Mouse (Mus musculus) heart, embryonic 15.5 days (tissue): ENCODE results near the gene Gm7271. TPM values are rescaled to one million over a fixed set of nuclear protein-coding genes. Genes with fewer than 3 reads are reported as not detected.

ENCODE experiments used
- ATAC-seq: fragments of 200-750 bp; cut with Nextera tagmentation; replicated peaks from 2 replicates; pipeline ENCODE4 v1.8.0; 2017; ENCODE audit warnings: low read depth, moderate TSS enrichment; ENCODE audit not compliant: insufficient number of reproducible peaks, insufficient read depth, low FRiP score
- H3K27ac ChIP-seq: fragments of 300-500 bp; sonication (generic); 2 replicates; pipeline ENCODE4 v1.5.1; 2015; ENCODE audit warnings: mild to moderate bottlenecking, inconsistent platforms
- H3K27me3 ChIP-seq: fragments of 300-500 bp; sonication (generic); 2 replicates; pipeline ENCODE4 v1.6.1; 2015; ENCODE audit warnings: inconsistent platforms
- H3K36me3 ChIP-seq: fragments of 300-500 bp; sonication (generic); 2 replicates; pipeline ENCODE4 v1.6.1; 2015; ENCODE audit warnings: mild to moderate bottlenecking, inconsistent platforms
- H3K4me1 ChIP-seq: fragments of 300-500 bp; sonication (generic); replicated peaks from 2 replicates; pipeline ENCODE4 v1.6.1; 2015; ENCODE audit warnings: inconsistent platforms
- H3K4me2 ChIP-seq: fragments of 300-500 bp; sonication (generic); 2 replicates; pipeline ENCODE4 v1.6.1; 2015; ENCODE audit warnings: inconsistent platforms, mild to moderate bottlenecking, moderate library complexity
- H3K4me3 ChIP-seq: fragments of 300-500 bp; sonication (generic); 2 replicates; pipeline ENCODE4 v1.5.1; 2015; ENCODE audit warnings: mild to moderate bottlenecking, inconsistent platforms
- H3K9ac ChIP-seq: fragments of 300-500 bp; sonication (generic); 2 replicates; pipeline ENCODE4 v1.6.1; 2015; ENCODE audit warnings: mild to moderate bottlenecking, inconsistent platforms
- H3K9me3 ChIP-seq: fragments of 300-500 bp; sonication (generic); replicated peaks from 2 replicates; pipeline ENCODE4 v1.6.1; 2016; ENCODE audit warnings: inconsistent platforms
- WGBS: fragments of 180-500 bp; shearing (Covaris S2); methylation state at CpG from one replicate; pipeline ENCODE4 v1.1.7; 2015; ENCODE audit warnings: mixed read lengths; 5-methylcytosine and 5-hydroxymethylcytosine counted together
- polyA plus RNA-seq: library from polyadenylated mRNA; unstranded; fragments of >200 nt; fragmentation: Nextera tagmentation; extraction: Ambion mirVana; gene quantifications from 2 replicates; pipeline ENCODE4 v1.2.1, GENCODE M21; 2015

The Gm7271 gene
- not detected in 2 replicates for polyA plus RNA-seq

GRCm38 (mm10) chr5:76483811-76484210 is at the start of gene Gm7271:
Gene Gm7271, plus strand, starts transcription at chr5:76484040.
- 50% methylated on average over 5 of the region's 5 CpGs for WGBS
- peaks cover 11% of the 10 kb centered on the region for H3K27me3 ChIP-seq

GRCm38 (mm10) chr5:76437100-76437499 is 46.7 kb upstream of the Gm7271 start:
- Histone ChIP-seq H3K27ac (no peak overlapping the region), H3K36me3 (no peaks in the 10 kb centered on the region), H3K27me3 (no peaks in the 10 kb centered on the region), H3K4me2 (no peak overlapping the region), H3K9ac (no peak overlapping the region), H3K9me3 (no peaks in the 10 kb centered on the region), H3K4me1 (no peaks in the 10 kb centered on the region), H3K4me3 (no peak overlapping the region)
- no peak for ATAC-seq
- WGBS = 75% methylated on average over 5 of the region's 5 CpGs

More at GRCm38 (mm10) chr5:76483811-76484210, at the start of gene Gm7271:
- H3K4me1 ChIP-seq = no peaks in the 10 kb centered on the region
- H3K9me3 ChIP-seq = no peaks in the 10 kb centered on the region
- no peak for ATAC-seq
- H3K4me2 ChIP-seq = no peak within 1 kb of the TSS
- H3K4me3 ChIP-seq = no peak within 1 kb of the TSS
- no peak within 1 kb of the TSS for H3K9ac ChIP-seq
- H3K36me3 ChIP-seq = no peaks in the 10 kb centered on the region
- no peak within 1 kb of the TSS for H3K27ac ChIP-seq

- no peaks in the 10 kb centered on the region for H3K36me3 ChIP-seq
- no peak overlapping the region for H3K4me2 ChIP-seq
- no peaks in the 10 kb centered on the region for H3K9me3 ChIP-seq
- no peak overlapping the region for H3K9ac ChIP-seq
- WGBS = 86% methylated on average over 8 of the region's 8 CpGs
- H3K27ac ChIP-seq = no peak overlapping the region
- ATAC-seq = no peak
- H3K4me3 ChIP-seq = no peak overlapping the region
- no peaks in the 10 kb centered on the region for H3K27me3 ChIP-seq
- no peaks in the 10 kb centered on the region for H3K4me1 ChIP-seq
Measured at GRCm38 (mm10) chr5:76437696-76438095, 46.1 kb upstream of the Gm7271 start.

- no peaks in the 10 kb centered on the region for H3K36me3 ChIP-seq
- no peak overlapping the region for H3K27ac ChIP-seq
- no peak overlapping the region for H3K4me2 ChIP-seq
- 64% methylated on average over 4 of the region's 4 CpGs for WGBS
- no peaks in the 10 kb centered on the region for H3K4me1 ChIP-seq
- no peaks in the 10 kb centered on the region for H3K9me3 ChIP-seq
- H3K27me3 ChIP-seq = no peaks in the 10 kb centered on the region
- H3K4me3 ChIP-seq = no peak overlapping the region
- no peak overlapping the region for H3K9ac ChIP-seq
- no peak for ATAC-seq
Measured at GRCm38 (mm10) chr5:76441431-76441830, 42.4 kb upstream of the Gm7271 start.

- 81% methylated on average over 2 of the region's 2 CpGs for WGBS
- no peak overlapping the region for H3K27ac ChIP-seq
Measured at GRCm38 (mm10) chr5:76474931-76475330, 8.9 kb upstream of the Gm7271 start.

GRCm38 (mm10) chr5:76476873-76477272 is 7.0 kb upstream of the Gm7271 start:
- no peak for ATAC-seq
- H3K4me3 ChIP-seq = no peak overlapping the region
- 60% methylated on average over 4 of the region's 4 CpGs for WGBS
- no peak overlapping the region for H3K27ac ChIP-seq
- H3K4me2 ChIP-seq = no peak overlapping the region
- H3K9ac ChIP-seq = no peak overlapping the region
- H3K9me3 ChIP-seq = no peaks in the 10 kb centered on the region
- no peaks in the 10 kb centered on the region for H3K27me3 ChIP-seq
- no peaks in the 10 kb centered on the region for H3K4me1 ChIP-seq
- no peaks in the 10 kb centered on the region for H3K36me3 ChIP-seq

More at GRCm38 (mm10) chr5:76474931-76475330, 8.9 kb upstream of the Gm7271 start:
- Histone ChIP-seq H3K4me3 (no peak overlapping the region), H3K36me3 (no peaks in the 10 kb centered on the region), H3K4me2 (no peak overlapping the region), H3K4me1 (no peaks in the 10 kb centered on the region), H3K9me3 (no peaks in the 10 kb centered on the region), H3K27me3 (no peaks in the 10 kb centered on the region), H3K9ac (no peak overlapping the region)
- ATAC-seq = no peak

GRCm38 (mm10) chr5:76477764-76478163 is 6.1 kb upstream of the Gm7271 start:
- H3K9ac ChIP-seq = no peak overlapping the region
- WGBS = 34% methylated on average over 9 of the region's 9 CpGs
- no peaks in the 10 kb centered on the region for H3K36me3 ChIP-seq
- H3K9me3 ChIP-seq = no peaks in the 10 kb centered on the region
- no peak overlapping the region for H3K4me2 ChIP-seq
- H3K27ac ChIP-seq = no peak overlapping the region
- no peak overlapping the region for H3K4me3 ChIP-seq
- no peaks in the 10 kb centered on the region for H3K4me1 ChIP-seq
- H3K27me3 ChIP-seq = no peaks in the 10 kb centered on the region
- ATAC-seq = no peak

- no peak overlapping the region for H3K27ac ChIP-seq
- H3K4me3 ChIP-seq = no peak overlapping the region
- no peak for ATAC-seq
- H3K9me3 ChIP-seq = no peaks in the 10 kb centered on the region
- H3K4me2 ChIP-seq = no peak overlapping the region
- H3K9ac ChIP-seq = no peak overlapping the region
- H3K36me3 ChIP-seq = no peaks in the 10 kb centered on the region
- whole genome bisulfite sequencing = 79% methylated on average over 13 of the region's 13 CpGs
- H3K4me1 ChIP-seq = no peaks in the 10 kb centered on the region
- 0 out of 2 replicates have a peak, but pooled peaks cover 7% of the 10 kb centered on the region for H3K27me3 ChIP-seq
Measured at GRCm38 (mm10) chr5:76495126-76495525, 11.3 kb downstream of the Gm7271 start.

GRCm38 (mm10) chr5:76522446-76522845 is 38.6 kb downstream of the Gm7271 start:
- H3K36me3 ChIP-seq = no peaks in the 10 kb centered on the region
- WGBS = 63% methylated on average over 1 of the region's 1 CpGs
- no peak overlapping the region for H3K4me2 ChIP-seq
- no peak overlapping the region for H3K4me3 ChIP-seq
- no peaks in the 10 kb centered on the region for H3K9me3 ChIP-seq
- H3K4me1 ChIP-seq = no peaks in the 10 kb centered on the region
- no peak overlapping the region for H3K9ac ChIP-seq
- H3K27me3 ChIP-seq = no peaks in the 10 kb centered on the region
- no peak overlapping the region for H3K27ac ChIP-seq
- no peak for ATAC-seq

- no peak for ATAC-seq
- whole genome bisulfite sequencing = 63% methylated on average over 5 of the region's 5 CpGs
- H3K27me3 ChIP-seq = no peaks in the 10 kb centered on the region
- no peaks in the 10 kb centered on the region for H3K9me3 ChIP-seq
- no peak overlapping the region for H3K4me3 ChIP-seq
- H3K4me1 ChIP-seq = no peaks in the 10 kb centered on the region
- H3K4me2 ChIP-seq = no peak overlapping the region
- no peak overlapping the region for H3K9ac ChIP-seq
- no peaks in the 10 kb centered on the region for H3K36me3 ChIP-seq
- H3K27ac ChIP-seq = no peak overlapping the region
Measured at GRCm38 (mm10) chr5:76524623-76525022, 40.8 kb downstream of the Gm7271 start.

- no peaks in the 10 kb centered on the region for H3K9me3 ChIP-seq
- peaks cover 4% of the 10 kb centered on the region for H3K4me1 ChIP-seq
- ATAC-seq = no peak
- no peaks in the 10 kb centered on the region for H3K36me3 ChIP-seq
- H3K27ac ChIP-seq = no peak overlapping the region
- no peaks in the 10 kb centered on the region for H3K27me3 ChIP-seq
- no peak overlapping the region for H3K9ac ChIP-seq
- 57% methylated on average over 4 of the region's 4 CpGs for WGBS
- H3K4me2 ChIP-seq = no peak overlapping the region
- H3K4me3 ChIP-seq = no peak overlapping the region
Measured at GRCm38 (mm10) chr5:76525066-76525465, 41.2 kb downstream of the Gm7271 start.

GRCm38 (mm10) chr5:76525829-76526228 is 42.0 kb downstream of the Gm7271 start:
- H3K36me3 ChIP-seq = no peaks in the 10 kb centered on the region
- no peak overlapping the region for H3K4me3 ChIP-seq
- H3K9ac ChIP-seq = no peak overlapping the region
- peaks cover 8% of the 10 kb centered on the region for H3K4me1 ChIP-seq
- no peak overlapping the region for H3K4me2 ChIP-seq
- H3K27me3 ChIP-seq = no peaks in the 10 kb centered on the region
- ATAC-seq = no peak
- 32% methylated on average over 2 of the region's 2 CpGs for WGBS
- no peak overlapping the region for H3K27ac ChIP-seq
- H3K9me3 ChIP-seq = no peaks in the 10 kb centered on the region
